Mouse (Mus musculus) lung, postnatal 25 days (tissue): ENCODE results near the gene Pax4.

Experiments used
- DNase-seq: peaks from one replicate; pipeline ENCODE4 v3.0.0; 2022; ENCODE audit warnings: low spot score

Gene Pax4

DNA sequence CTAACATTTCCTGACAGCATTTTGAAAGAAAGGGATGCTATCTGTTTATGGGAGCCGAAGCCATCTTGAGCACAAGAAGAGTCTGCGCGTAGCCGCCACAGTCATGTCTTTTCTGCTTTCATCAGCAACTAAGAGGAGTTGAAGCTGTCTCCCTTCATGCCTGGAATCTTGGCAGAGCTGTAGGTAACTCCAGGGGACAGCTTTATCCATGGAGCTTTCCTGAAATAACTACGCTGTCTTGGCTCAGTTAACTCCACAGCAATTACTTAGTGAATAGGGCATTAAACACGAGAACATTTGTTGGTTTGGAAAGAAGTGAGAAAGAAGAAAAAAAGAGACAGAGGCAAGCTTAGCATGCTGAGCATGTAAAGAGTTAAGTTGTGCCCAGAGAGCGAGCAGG, 1.2 kb downstream of the Pax4 start:
- DNase-seq, result no peak

DNA sequence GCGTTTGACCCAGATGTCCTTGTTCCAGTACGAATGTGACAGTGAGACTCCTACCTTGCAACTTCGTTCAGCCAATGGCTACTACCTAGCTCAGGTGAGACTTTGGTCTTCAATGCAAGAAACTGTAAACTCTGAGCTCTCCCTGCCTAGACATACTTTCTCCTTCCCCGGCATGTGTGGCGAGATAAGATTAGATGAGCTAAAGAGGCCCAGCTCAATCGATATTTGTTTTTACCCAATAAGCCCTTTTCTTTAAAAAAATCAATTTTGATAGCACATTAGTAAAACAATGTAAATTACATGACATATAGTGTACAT, 17.7 kb downstream of the Pax4 start:
- no peak for DNase-seq

DNA sequence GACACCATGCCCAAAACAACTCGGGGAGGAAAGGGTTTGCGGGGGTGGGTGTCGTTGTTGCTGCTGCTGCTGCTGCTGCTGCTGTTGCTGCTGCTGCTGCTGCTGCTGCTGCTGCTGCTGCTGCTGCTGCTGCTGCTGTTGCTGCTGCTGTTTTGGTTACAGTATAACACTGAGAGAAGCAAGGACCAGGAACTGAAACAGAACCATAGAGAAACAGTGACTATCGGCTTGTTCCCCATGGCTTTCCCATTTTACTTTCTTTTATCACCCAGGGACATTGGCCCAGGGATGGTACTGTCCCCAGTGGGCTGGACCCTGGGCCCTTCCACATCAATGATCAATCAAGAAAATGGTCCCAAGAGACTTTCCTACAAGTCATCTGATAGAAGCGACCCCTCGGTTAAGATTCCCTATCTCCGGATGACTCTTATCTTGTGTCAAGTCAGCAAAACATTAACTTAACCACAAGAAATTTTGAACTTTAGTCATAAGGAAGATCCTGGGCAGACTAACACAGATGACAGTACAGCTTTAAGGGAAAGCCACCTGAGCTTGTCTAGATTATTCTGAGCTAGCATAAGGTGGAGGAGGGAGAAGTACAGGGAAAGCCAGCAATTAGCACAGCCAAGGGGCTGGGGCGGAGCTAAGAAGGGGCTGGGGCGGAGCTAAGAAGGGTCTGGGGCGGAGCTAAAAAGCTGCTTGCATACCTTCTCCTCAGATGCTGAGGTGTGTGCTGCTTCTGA, 18.2 kb downstream of the Pax4 start:
- no peak for DNase-seq

DNA sequence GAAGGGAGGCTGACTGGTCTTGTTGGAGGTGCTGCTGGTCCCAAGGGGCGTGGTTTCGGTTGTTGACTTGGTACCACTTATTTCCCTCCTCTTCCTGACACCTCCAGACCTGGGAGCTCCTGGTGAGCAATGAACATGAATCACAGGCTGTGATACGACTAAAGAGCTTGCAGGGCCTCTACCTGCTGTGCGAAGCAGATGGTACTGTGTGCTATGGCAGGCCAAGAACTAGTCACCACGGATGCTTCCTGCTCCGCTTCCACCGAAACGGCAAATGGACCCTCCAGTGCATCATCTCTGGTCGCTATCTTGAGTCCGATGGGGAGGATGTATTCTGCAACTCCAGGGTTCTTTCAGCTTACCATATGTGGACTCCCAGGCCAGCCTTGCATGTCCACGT, 19.3 kb downstream of the Pax4 start:
- DNase-seq, result no peak

DNA sequence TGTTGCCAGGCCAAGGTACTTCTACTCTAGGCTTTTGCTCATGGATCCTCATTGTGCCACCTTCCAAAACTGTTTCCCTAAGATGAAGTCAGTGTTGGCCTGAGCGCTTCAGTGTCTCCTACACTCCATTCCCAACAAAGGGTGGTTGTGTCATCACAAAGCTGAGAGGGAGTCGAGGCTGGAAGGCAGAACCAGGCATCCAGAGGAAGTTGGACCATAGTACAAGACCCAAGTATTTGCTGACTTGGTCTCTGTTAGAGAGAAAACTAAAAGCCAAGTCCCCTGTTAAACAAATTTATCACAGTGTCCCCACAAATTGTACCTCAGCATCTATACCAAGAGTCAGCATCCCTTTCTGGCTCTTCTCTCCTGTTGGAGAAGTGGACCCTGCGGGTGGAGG, 20.9 kb downstream of the Pax4 start, which contains the start of gene Gcc1:
Gcc1 (minus strand) TSS at position 101 of the 400 bp plus-strand sequence.
- no peak for DNase-seq

DNA sequence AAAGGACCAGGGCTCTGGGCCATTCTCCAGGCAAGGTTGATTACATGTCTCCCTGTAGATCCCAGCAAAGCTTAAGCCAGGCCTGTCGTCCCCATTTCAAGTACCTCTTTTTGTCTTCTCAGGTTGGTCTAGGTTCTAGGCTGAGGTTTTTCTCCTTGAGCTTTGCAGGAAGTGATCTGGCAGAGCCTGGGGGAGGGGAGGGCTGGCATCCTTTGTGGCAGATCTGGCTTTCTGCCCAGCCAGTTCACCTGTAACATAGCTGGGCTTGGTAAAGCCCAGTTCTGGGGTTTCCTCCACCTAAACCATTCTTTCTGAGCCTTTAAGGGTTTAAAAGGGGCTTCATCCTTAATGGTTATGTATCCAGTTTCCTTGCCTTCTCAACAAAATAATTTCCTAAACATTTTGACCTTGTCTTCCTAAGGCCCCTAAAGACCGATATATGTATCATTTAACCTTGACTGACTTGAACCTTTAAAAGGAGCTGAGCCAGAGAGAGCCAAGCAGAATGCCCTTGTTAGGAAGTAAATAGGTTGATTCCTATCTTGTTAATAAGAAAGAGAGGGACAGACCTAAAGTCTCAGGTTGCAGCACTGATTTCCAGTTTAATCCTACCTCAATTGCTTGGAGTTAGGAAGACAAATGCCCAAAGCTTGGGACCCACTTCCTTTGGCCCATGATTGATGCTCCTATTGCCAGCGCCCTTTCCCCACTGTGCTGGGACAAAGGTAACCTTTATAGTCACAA, 21.9 kb downstream of the Pax4 start, which contains the start of gene Fscn3:
Fscn3 (plus strand) TSS at position 694 of the 744 bp plus-strand sequence.
- DNase-seq, result no peak

DNA sequence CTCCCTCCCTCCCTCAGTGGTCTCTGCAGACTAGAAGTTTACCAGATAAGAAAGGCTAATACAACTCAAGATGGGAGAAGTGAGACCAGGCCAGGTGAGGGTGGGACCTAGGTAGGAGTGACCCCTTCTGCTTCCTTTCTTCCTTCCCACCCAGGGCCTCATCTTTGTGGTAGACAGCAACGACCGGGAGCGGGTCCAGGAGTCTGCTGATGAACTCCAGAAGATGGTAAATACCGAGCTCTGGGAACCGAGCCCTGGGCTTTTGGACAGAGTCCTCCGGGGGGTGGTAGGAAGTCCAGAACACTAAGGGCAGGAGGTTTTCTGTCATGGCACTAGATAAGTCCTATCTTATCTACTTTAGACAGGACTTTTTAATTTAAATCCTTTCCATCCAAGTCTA, 24.1 kb downstream of the Pax4 start:
- no peak for DNase-seq

DNA sequence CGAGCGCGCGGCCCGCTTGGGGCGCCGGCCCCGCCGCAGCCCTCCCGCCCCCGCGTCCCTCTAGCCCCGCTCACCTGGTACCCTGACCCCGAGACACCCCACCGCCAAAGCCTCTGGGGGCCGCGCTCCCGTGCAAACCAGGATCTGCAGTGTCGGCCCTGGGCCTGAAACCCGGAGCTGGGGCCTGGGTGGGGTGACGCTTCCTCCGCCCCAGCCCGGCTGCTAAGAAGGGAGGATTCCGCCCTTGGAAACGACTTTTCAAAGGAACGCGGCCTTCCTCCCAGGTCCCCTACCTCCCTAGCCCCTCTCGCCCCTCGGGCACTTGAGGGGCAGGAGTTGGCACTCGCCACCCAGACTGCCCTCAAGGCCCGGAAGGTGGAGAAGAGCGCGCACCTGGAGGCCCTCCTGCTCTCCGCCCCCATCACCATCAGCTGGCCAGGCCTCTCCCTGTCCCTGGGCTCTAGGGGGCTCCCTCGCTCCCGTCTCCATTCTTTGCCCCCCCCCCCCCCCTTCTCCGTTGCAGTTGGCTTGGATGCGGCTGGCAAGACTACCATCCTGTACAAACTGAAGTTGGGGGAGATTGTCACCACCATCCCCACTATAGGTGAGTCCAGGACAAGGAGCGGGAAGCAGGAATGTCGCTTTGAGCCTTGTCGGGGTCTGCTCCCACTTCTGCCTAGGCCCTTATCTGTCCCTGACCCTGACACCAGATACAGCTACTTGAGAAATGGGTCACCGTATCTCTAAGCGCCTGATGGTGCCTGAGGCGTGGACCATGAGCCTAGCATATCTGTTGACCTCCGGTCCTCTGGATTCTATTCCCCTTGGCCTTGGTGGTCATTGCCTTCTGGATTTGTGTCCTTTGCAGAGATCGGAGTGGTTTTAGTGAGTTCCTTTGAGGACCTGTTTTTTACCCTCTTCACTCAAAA, 25.1 kb downstream of the Pax4 start:
- peak; percentile 53 for DNase-seq

DNA sequence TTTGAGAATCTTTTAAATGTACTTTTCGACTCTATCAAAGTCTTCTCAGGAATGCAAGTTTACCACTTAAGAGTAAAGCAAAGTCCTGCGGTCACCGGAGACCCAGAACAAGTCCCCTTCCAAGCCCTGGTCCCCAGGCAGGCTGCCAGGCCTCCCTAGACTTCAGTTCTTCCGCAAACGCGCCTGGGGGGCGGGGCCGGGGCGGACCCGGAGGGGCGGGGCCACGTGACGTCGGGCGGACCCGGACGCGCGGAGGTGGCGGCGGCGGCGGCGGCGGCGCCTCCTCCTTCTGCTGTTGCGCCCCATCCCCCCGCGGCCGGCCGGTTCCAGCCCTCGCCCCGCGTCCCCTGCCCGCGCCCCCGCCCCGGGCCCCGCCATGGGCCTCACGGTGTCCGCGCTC, 25.8 kb downstream of the Pax4 start, which contains the start of gene Arf5:
Arf5 (plus strand) TSS at position 248 of the 400 bp plus-strand sequence.
- peak; percentile 94 for DNase-seq

DNA sequence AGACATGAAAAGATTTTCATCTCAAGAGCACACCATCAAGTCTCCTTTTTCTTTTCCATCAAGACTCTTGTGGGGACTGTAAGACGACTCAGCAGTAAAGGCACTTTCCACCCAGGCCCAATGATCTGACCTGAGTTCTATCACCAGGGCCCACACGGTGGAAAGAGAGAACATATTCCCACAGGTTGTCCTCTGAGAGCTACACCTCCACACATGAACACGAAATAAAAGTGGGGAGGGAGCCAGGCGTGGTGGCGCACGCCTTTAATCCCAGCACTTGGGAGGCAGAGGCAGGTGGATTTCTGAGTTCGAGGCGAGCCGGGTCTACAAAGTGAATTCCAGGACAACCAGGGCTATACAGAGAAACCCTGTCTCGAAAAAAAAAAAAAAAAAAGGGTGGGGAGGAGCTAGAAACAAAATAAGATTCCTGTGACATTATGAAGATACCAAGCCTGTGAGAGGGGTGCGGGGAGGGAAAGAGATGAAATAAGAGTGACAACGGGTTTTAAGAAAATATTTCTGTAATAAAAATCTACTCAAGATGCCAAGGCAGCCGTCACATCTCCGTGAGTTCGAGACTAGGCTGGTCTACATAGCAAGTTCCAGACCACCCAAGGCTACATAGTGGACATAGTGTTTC, 26.4 kb downstream of the Pax4 start:
- no peak for DNase-seq

DNA sequence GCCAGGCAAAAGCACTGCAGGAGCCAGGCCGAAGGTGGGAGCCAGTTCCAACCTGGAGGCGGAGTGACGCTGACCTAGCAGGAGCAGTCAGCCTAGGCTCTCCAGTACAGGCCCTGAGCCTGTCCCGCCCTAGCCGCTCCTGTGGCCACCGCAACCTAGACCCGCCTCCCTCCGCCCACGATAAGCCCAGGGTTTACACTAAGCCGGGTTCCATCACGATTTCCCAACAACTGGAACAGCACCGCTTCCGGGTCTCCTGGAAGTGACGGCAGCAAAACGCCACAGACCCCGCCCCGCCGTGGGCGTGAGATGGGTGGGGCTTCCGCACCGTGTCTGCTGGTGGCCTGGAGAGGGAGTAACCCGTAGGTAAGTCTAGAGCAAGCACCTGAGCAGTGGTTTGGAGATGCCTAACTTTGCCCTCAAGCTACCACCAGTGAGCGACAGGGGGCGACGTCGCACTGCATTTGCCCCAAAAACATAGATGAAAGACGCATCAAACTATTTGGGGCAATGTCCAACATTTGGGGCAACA, 27.6 kb downstream of the Pax4 start:
- DNase-seq, result peak; percentile 98

DNA sequence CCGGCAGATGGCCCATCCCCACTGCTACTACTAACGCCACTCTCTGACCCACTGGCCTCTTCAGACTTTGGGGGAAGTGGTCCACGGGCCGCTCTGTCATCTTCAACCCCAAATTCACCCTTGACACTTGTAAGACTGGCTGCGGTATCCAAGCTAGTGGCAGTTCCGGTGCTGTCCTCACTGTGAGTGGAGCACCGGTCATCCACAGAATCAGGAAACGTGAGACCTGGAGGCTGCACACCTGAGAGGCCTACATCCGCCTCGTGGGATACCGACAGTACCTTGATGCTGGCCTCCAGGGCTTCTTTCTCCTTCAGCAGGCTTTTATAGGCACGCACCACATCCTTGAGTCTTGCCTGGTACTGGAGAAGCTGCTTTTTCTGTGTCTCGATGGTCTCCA, 28.3 kb downstream of the Pax4 start:
- DNase-seq, result no peak

DNA sequence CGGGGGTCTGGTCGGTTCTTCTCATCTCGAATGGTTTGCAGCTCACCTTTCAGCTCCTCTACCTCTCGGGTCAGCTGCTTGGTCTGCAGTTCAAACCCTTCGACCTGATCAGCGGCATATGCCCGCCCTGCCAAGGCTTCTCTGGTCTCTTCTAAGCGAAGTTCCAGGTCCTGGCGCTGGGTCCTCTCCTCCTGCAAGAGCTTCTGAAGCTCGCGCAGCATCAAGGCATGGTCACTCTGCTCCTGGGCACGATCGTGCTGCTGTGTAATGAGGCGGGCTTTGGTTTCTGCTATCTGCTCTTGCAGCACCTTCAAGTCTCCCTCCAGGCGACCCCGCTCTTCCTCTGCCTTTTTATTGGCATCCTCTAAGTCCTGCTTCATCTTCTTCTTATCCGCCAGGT, 28.8 kb downstream of the Pax4 start:
- no peak for DNase-seq

DNA sequence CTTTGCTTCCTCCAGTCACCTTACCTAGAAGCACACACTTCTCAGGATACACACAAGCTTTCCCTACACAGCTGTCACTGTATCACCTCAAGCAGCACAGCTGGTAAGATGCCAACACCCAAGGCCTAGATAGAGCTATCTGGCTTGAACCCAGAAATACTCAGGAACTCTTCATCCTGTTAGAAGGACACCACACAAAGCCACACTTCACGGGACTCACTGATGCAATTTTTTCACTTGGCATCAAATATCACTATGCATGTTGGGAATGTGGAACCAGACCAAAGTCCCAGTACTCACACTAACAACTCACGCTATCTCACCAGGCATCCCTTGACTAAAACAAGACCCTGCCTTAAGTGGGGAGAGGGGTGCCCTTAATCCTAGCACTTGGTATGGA, 29.5 kb downstream of the Pax4 start:
- DNase-seq, result no peak

DNA sequence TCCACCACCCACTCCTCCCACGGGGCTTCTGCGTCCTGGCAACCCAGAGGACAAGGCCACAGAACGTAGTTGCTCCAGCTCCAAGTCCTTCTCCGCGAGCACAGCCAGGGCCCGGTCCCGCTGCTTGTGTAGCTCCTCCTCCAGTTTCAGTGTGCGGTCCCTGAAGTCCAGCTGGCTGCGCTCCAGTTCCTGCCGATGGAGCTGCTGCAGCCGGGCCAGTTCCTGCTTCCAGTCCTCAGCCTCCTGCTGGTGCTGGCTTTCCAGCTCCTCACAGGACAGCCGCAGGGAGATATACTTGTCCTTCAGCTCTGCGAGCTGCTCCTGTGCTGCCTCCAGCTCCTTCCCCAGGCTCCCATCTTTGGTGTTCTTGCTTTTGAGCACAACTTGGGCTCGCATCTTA, 30.7 kb downstream of the Pax4 start:
- peak; percentile 42 for DNase-seq

DNA sequence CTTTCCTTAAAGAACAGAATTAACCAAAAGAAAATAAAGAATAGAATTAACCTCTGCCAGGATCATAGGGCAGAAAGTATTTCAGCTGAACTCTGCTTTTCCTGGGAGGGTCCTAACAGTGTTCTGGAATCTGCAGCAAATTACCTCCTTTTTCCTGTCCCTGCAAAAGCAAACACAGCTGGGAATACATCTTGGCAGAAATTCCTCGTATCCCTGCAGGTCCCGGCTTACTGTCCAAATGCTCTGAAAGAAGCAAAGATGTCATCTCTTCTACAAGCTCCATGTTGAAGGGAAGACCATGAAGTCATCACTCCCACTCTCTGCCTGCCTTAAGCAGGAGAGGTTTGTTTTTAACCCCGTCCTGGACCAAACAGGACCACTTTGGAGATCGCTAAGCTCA, 32.2 kb downstream of the Pax4 start:
- no peak for DNase-seq

DNA sequence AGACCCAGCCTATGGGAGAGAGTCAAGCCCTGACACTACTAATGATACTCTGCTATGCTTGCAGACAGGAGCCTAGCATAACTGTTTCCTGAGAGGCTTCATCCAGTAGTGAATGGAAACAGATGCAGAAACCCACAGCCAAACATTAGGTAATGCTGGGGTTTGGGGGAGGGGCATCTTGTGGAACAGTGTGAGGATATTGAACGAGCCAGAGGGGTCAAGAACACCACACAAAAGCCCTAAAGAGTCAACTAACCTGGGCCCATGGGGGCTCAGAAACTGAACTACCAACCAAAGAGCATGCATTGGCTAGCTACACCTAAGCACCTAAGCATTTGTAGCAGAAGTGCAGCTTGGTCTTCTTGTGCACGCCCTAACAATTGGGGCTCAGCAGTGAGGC, 37.9 kb downstream of the Pax4 start:
- no peak for DNase-seq

DNA sequence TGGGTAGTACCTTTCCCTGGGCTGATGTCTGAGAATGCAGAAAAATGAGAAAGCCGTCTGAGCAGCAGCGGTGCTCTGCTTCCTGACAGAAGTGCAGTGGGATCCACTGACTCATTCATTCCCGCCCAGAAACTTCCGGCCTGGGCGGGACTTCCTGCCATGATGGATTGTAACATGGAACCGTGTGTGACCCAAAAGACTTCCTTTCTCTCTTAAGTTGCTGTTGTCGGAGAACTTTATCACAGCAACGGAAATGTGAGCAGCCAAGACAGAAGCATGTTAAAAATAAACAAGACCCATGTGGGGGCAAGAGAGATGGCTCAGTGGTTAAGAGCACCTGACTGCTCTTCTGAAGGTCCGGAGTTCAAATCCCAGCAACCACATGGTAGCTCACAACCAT, 39.1 kb downstream of the Pax4 start:
- peak; percentile 42 for DNase-seq

DNA sequence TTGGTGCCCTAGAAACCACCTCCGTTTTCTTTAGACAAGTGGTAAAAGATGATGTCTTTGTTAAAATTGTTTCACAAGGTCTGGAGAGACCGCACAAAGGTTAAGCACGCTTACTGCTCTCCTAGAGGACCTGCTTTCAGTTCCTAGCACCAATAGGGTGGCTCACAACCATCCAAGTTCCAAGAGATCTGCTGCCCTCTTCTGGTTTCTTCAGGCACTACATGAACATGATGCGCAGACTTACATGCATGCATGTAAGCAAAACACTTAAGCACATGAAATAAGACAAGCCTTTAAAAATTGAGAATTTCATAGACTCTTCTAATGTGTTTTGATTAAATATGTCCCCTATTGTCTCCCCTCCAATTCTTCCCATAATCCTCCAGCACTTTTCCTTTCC, 49.4 kb downstream of the Pax4 start:
- DNase-seq, result no peak

DNA sequence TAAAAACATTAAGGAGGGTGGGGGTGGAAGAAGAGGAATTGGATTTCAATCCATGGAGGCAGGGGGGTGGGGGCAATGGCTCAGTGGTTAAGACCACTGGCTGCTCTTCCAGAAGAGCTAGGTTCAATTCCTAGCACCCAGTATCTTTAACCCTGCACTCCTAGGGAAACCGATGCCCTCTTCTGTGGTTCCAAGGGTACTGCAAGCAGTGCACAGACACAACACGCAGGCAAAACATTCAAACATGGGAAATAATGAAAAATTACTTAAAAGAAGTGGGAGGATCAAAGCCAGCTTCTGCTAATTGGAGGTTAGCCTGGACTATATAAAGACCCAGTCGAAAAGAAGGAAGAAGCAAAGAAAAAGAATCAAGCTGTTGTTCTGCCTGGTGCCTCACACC, 50.4 kb downstream of the Pax4 start:
- DNase-seq, result no peak

DNA sequence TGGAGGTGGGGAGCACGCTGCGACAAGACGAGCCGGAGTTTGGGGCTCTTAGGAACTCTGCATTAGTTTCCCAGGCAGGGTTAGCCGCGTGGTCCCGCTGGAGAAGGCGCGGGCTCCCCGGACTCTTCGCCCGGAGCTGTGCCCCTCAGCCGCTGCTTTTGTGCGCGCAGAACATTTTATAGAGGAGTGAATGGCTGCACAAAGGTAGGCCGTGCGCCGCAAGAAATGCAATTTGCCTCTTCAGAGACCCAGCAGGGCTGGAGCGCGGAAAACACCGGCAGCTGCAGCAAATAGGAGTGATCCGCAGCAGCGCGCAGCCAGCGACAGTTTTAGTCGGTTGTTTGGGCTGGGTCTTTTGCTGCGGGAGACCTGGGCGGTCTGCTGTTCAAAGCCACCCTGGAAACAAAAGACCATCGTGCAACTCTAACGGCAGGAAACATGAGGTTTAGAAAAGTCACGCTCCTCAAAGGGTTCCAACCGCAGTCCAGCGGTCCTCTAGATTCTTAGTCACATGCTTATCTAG, 51.4 kb downstream of the Pax4 start, which contains the start of gene Zfp800:
Zfp800 (minus strand) TSS at position 325 of the 523 bp plus-strand sequence.
- no peak for DNase-seq
